Mouse (Mus musculus): ENCODE results near the gene Phkb. TPM values are rescaled to one million over a fixed set of nuclear protein-coding genes. Genes with fewer than 3 reads are reported as not detected.
"Not testable (repeated sequence)": the region's sequence is repeated elsewhere in the genome, so short reads cannot be mapped to it uniquely, and the experiment has no call there.

Gene Phkb
- 10 to 100 TPM; 29.1 to 31.4 TPM for total RNA-seq (2021)
- long read RNA-seq, experiment 1, full-length matches to known transcripts: 1 of 24 reads
- long read RNA-seq, experiment 1, partial matches to known transcripts: 3 of 24 reads
- long read RNA-seq, experiment 1, other reads (novel, unspliced or antisense): 20 of 24 reads
- long read RNA-seq, experiment 2, full-length matches to known transcripts: 3 of 22 reads
- long read RNA-seq, experiment 2, partial matches to known transcripts: 2 of 22 reads
- long read RNA-seq, experiment 2, other reads (novel, unspliced or antisense): 17 of 22 reads

DNA sequence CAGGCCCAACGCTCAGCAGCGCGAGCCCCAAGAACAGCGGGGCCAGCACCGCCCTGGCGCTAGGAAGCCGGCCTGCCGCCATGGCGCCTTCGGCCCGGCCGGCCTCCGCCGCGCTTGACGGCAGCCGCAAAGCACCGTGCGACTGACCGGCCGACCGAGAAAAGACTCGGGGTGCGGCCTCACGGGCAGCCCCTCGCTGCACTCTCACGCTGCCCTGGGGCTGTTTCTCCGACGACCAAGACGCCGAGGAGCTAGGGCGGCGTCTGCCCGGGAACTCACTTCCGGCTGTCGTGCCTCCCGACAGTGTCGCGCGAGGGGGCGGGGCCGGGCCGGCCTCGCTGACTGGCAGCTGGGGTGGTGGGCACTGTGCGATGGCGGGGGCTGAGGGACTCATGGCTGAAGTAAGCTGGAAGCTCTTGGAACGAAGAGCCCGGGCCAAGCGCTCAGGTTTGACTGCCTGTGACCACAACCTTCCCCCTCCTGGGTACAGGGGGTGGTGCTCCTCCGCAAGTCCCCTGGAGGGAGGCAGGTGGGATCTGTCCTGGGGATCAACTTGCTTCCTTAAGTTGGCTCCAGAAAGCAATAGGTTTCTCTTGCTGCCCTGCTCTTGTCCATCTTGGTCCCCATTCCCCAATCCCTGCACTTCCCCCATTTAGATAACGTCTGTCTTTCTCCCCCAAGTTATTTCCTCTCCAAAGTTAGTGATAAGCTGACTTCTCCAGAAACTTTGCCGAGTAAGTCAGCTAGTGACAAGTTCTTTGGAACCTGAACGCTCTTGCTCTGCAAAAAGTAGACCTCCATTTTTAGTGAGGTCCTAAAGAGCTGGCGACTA lies at the start of gene Phkb, which contains the start of gene Itfg1:
Gene Phkb, plus strand, starts transcription at position 303 of the 832 bp plus-strand sequence.
Gene Itfg1, minus strand, starts transcription at position 265 of the 832 bp plus-strand sequence.
- peak; percentile 90 to 94 for DNase-seq (ENCODE audit: low spot score in 2 of 2)

DNA sequence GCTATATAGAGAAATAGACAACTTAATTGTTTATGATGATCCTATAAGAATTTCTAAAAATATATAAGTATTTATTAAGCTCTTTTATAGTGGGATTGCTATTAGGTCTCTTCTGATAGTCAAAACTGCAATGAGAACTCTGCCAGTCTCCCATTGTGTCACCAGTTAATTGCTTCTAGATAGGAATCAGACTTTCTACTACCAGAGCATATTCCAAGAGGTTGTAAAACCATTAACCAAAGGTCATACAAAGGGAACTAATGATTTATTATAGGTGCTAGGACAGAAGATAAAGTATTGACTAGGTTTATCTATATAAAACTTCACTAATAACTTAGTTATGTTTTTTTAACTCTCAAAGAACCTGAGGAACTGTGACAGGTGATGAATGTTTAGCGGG lies 44.4 kb upstream of the Phkb start:
- not testable (repeated sequence) for DNase-seq (ENCODE audit: low spot score in 2 of 2)

DNA sequence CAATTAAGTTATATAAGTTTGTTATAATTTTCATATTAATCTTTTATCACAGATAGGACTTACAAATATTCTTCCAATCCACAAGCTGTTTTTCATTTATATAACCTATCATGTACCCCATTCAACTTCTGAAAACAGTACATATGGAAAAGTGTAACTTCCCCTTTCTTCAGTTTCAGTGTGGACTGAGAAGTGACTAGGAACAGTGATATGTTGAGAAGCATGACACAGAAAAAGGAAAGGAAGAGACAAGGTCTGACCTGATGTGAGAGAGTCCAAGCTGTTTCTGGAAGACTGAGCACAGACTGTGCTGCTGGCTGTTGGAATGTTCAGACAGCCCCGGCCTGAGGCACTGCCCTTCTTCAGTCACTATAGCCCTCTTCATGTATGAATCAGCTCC lies 40.6 kb upstream of the Phkb start:
- DNase-seq (ENCODE audit: low spot score in 2 of 2): no peak

DNA sequence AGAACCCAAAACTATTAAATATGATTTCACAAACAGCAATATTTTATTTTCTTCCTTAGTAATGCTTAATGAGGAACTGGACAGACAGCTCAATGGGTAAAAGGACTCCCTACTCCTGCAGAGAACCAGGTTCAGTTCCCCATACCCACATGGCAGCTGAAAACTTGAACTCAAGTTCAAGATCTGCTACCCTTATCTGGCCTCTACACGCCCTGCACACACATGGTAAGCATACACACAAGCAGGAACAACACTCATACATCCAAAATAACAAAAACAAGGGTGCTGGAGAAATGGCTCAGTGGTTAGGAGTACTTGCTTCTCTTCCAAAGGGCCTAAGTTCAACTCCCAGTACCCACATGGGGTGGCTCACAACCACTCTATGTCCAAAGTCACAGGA lies 39.4 kb upstream of the Phkb start:
- no peak for DNase-seq (ENCODE audit: low spot score in 2 of 2)

DNA sequence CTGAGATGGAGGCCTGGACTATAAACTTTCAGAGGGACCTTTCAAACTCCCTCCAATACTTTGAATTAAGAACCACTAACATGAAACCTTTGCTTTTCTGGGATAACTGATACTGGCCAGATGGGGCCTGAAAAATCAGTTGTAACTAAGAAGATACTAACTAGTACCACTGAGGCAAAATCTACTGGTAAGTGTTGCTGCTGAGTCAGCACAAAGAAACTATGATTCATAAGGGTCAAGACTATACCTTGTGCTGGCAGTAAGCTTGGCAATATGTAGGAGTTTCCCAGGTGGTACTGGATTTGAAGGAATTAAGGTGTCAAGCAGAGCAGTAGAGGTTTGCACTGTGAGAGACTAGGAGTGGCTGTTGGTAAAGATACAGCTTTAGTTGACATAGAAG lies 27.1 kb upstream of the Phkb start:
- DNase-seq (ENCODE audit: low spot score in 2 of 2): no peak

DNA sequence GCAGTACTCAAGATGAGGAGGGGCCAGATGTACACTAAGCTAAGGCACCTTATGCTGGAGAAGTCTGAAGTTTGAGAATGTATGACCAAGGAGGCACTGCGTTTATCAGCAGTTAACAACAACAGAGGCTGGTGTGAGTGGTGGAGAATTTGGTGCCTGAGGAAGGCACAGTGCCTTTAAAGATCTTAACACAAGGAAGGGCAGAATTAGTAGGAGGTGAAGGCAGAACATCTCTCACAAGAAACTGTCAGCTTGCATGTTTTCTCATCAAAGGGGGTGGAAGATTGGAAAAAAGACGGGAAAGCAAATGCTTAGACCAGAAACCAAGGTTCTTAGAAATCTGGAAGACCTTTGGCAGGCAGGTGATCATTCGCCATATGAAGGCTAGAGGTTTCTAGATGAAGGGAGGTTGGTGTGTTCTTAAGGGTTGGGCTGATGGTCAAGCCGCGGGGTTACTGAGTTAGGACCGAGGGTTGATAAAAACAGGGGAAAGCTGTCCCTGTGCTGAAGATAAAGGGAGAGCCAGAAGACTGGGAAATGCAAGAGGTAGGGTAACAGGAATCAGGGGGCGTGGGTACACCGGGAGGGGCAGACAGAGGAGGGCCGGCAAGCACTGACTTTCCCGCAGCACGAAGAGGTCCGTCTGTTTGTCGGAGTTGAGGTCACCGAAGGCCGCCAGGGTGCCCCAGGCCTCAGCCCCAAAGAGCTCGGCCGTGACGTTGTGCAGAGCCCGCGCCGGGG lies 673 bp upstream of the Phkb start:
- DNase-seq (ENCODE audit: low spot score in 2 of 2): peak in 1 of 2 experiments; percentile 9

DNA sequence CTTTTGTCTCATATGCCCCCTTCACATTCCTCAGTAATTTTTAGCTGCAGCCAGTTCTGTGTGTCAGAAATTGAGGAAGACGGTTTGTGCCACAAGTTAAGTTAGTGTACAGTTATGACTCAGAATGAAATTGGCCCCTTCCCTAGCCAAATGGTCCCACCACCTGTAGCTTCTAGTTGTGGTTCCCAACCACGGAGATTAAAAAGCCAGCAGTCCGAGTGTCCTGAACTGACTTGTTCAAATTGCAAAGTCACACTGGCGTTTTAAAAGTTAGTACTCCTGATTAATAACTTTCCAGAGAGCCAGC lies 683 bp downstream of the Phkb start:
- DNase-seq (ENCODE audit: low spot score in 2 of 2): peak in 1 of 2 experiments; percentile 4

DNA sequence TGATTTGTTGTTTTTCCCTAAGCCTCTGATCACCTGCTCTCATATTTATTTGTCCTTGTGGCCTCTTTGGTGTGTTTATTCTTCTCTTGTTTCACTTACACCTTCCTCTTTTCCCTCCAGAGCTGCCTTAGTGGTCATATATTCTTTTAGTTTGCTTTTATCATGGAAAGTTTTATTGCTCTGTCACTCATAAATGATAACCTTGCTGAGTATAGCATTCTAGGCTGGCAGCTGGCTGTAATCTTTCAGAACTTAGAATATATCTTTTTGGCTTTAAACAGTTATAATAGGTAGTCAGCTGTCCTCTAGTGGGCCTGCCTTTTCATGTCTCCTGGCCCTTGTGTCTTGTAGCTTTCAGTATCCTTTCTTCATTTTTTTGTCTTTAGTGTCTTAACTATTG lies 5.1 kb downstream of the Phkb start:
- no peak for DNase-seq (ENCODE audit: low spot score in 2 of 2)

DNA sequence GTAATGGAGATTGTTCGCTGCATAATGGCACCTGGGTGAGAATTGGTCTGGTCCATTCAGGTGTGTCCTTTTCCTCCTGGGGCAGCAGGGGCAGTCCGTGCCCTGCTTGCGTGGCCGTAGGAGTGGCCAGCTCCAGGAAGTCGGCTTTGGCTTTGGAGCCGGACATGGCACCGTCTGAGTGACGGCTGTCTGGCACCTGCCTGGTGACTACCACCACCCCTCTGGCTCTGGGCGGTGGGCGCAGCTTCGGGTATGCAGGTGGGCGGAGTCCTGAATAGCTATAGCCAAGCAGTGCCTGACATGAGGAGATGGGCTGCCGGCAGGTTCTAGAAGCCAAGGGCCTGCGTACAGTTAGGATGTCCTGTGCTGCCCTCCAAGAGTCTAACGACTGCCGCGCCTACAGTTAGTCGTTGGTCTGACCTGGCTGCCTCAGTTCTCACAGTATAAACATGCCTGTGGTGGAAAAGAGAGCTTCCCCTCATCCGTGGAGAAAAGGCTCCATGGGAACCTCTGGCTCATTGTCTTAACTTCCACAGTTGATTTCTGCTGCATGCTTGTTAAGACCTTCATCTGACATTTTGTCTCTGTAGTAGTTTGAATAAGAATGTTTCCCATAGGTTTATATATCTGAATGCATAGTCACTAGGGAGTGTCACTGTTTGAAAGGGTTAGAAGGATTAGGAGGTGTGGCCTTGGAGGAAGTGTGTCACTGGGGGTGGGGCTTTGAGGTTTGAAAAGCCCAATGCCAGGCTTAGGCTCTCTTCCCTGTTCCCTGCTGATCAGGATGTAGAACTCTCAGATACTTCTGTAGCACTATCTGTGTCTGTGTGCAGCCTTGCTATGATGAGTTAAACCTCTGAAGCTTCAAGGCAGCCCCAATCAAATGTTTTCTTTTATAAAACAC lies 13.7 kb downstream of the Phkb start:
- DNase-seq (ENCODE audit: low spot score in 2 of 2): no peak

DNA sequence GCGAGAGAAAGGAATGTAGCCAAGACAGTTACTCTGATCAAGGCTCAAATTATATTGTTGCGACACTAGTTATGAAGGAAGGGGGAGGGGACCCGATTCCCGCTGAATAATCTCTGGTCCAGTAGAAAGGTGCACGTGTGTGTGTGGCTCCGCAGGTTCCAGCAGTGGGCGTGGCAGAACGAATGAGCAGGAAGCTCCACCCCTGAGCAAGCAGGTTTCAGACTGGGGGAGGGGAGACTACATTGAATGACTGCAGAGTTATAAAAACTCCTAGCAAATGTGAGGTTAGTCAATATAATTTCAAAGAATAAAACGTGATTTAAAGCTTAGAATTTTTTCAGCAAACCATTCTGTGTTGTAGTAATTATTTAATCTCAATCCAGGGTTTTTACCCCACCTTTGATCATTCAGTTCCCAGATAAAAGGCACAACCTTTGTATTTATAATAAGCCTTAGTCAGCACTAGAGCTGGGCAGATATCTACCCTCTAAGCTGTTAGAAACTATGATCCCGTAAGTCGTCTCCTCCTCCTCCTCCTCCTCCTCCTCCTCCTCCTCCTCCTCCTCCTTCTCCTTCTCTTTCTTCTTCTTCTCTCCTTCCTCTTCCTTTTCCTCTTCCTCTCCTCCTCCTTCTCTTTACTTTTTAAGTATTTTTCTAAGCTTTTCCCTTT lies 16.6 kb downstream of the Phkb start:
- not testable (repeated sequence) for DNase-seq (ENCODE audit: low spot score in 2 of 2)

DNA sequence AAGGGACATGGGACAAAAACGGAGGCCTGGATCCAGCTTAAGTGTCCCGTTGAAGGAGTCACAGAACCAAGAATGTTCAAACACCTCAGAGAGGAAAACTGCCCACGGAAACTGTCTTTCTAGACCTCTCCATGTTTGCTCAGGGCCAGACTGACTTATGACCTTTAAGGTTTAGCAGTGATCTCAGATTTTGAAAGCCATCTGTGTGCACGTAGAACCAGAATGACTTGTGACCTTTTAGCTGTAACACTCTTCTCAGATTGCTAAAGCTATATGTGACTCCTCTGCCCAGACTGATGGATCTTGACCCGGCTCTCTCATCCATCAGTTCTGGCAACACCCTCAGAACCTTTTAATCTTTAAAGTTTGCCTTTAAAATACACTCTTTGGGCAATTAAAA lies 19.9 kb downstream of the Phkb start:
- DNase-seq (ENCODE audit: low spot score in 2 of 2): no peak

DNA sequence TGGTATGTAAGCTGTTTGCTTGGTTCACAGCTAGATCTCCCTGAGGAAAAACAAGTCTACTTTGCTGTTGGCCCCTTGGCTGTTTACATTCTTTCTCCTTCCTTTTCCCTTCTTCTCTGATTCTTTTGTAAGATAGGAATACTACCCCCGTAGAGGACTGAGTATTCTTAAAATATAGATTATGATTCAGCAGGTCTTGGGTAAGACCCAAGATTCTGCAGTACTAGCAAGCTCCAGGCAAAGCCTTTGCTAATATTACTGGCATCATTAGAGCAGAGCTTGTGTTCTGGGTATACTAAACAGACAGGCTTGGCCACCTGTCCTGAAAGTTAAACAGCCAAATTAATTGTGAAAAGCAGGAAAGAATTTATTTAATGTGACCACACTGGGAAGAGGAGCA lies 21.6 kb downstream of the Phkb start:
- DNase-seq (ENCODE audit: low spot score in 2 of 2): no peak

DNA sequence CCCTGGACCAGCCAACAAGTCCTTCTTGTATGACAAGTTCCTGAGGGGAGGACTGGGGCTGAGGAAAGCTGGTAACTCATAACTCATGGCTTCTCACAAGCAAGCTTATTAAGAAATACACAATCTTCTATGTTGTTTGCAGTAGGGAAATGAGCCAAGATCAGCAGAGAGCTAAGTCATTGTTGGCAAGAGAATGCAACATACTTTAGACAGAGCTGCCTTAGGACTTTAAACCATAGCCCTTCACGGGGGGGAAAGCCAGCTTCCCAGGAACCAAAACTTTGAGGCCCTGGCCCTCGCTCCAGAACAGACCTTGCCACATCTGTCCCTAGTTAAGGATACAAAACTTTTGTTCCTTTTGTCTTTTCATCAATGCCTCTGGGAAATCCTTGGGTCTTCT lies 30.9 kb downstream of the Phkb start:
- peak in 1 of 2 experiments; percentile 6 for DNase-seq (ENCODE audit: low spot score in 2 of 2)

DNA sequence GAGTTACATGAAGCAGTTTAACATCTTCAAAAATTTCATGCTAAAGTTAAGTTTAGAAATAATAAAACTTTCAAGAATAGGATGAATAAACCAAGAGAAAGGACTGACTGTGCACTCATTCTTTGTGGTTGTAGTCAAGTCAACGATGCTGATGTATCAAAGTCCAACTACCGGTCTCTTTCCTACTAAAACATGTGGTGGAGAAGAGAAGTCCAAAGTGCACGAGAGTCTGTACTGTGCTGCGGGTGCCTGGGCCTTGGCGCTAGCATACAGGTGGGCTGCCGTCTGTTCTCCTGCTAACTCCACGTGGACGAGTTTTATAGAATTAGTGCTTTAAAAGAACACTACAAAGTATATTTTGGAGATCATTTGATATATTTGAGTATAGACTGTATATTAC lies 37.2 kb downstream of the Phkb start:
- no peak for DNase-seq (ENCODE audit: low spot score in 2 of 2)

DNA sequence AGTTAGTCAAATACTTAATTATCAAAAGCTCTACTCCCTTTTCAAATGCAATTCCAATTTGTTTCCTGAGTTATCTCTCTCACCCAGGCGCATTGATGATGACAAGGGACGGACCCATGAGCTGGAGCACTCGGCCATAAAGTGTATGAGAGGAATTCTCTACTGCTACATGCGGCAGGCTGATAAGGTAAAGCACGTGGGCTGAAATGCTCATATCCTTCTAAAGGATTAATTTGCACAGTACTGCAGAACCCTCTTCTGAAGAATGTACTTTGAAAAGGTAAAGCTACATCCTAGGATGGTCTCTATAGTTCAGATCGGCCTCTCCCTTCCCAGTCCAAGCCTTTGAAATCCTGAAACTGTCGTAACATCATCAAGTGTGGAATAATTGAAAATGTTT lies 38.9 kb downstream of the Phkb start:
- DNase-seq (ENCODE audit: low spot score in 2 of 2): no peak

DNA sequence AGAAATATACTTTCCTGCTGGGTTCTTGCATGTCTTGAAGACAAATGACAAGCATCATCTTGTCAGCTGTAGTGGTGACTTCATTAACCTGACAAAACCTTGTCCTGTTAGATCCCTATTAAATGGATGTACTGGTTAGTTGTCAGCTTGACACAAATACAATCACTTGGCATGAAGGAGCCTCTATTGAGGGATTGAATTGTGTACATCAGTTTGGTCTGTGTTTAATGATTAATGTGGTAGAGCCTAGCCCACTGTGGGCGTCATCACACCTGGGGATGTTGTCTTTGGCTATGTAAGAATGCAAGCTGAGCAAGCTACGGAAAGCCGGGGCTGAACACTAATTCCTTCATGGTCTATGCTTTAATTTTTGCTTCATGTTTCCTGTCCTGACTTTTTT lies 44.1 kb downstream of the Phkb start:
- DNase-seq (ENCODE audit: low spot score in 2 of 2): no peak

DNA sequence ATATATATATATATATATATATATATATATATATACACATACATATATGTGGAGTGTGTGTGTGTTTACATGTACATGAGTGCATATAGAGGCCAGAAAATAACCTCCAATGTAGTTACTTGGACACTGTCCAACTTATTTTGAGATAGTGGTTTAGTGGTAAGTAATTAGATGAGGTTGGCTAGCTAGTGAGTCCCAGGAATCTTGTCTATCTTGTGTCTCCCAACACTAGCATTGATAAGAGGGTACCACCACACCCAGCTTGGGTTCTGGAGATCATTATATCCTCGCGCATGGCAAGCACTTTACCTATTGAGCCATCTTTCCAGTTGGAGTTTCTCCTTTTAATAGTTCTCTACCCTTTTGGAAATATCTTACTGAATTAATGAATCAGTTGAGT lies 56.9 kb downstream of the Phkb start:
- no peak for DNase-seq (ENCODE audit: low spot score in 2 of 2)

DNA sequence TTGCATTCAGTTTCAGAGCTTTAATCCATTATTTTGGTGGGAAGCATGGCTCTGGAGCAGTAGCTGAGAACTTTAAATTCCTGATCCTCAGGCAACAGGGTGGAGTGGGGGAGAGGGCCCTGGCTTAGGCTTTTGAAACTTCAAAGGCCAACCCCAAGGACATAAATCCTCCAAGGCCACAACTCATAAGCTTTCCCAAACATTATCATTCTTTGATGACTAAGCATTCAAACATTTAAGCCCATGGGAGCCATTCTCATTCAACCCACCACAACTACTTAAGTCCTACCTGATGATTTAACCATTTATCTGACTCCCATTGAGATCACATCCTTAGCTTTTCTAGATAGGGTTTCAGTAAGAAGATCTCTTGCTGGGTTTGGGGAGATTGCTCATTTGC lies 84.2 kb downstream of the Phkb start:
- no peak for DNase-seq (ENCODE audit: low spot score in 2 of 2)

DNA sequence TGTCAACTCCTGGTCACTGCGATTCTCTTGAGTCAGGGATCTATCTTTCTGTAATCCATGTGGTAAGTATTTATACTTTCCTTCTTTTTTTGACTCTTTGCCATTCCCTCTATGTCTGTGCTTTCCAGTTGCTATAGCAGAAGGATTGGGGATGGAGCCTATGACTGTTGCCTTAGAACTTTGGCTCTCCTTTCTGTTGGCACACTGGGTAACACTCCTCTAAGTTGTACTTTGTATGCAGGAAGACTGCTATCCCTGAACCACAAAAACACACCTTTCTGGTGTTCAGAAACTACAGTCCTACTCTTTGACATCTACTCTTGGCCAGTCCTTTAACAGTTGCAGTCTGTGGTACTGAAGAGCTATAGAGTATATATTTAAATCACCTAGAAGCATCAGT lies 84.8 kb downstream of the Phkb start:
- DNase-seq (ENCODE audit: low spot score in 2 of 2): no peak

DNA sequence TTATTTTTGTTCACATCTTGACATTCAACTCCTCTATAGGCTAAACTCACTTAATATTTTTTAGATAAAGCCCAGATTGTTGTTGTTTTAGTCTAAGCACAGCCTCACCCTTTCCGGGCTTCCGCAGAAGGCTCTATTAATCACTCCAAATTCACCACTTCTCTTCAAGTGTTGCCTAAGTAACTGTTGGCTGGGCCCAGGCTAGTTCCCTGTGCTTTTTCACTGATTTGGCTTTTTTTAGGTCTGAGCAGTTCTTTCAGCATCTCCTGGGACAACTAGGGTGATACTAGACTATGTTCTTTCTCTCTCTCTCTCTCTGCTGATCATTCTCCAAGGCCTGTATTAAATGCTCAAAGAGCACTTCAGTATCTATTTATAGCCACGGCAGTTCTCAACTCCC lies 85.3 kb downstream of the Phkb start:
- DNase-seq (ENCODE audit: low spot score in 2 of 2): peak; percentile 9 to 52
